Mouse (Mus musculus) liver, embryonic 12.5 days (tissue): Measurements from ENCODE around the gene Ltbp3. TPM values are rescaled to one million over a fixed set of nuclear protein-coding genes. Genes with fewer than 3 reads are reported as not detected.

Experiments used
- ATAC-seq: fragments of 200-750 bp; cut with Nextera tagmentation; 2 replicates; pipeline ENCODE4 v1.8.0; 2017; ENCODE audit warnings: moderate number of reproducible peaks, mild to moderate bottlenecking, moderate library complexity
- H3K27ac ChIP-seq: fragments of 300-500 bp; sonication (generic); 2 replicates; pipeline ENCODE4 v1.5.1; 2016; ENCODE audit warnings: mild to moderate bottlenecking
- H3K27me3 ChIP-seq: fragments of 300-500 bp; sonication (generic); replicated peaks from 2 replicates; pipeline ENCODE4 v1.6.1; 2016; ENCODE audit warnings: mild to moderate bottlenecking, moderate library complexity
- H3K36me3 ChIP-seq: fragments of 300-500 bp; sonication (generic); 2 replicates; pipeline ENCODE4 v1.6.1; 2016; ENCODE audit warnings: mild to moderate bottlenecking, moderate library complexity
- H3K4me1 ChIP-seq: fragments of 300-500 bp; sonication (generic); 2 replicates; pipeline ENCODE4 v1.6.1; 2016
- H3K4me2 ChIP-seq: fragments of 300-500 bp; sonication (generic); 2 replicates; pipeline ENCODE4 v1.6.1; 2016; ENCODE audit warnings: mild to moderate bottlenecking, moderate library complexity
- H3K4me3 ChIP-seq: fragments of 300-500 bp; sonication (generic); 2 replicates; pipeline ENCODE4 v1.5.1; 2016; ENCODE audit warnings: mild to moderate bottlenecking, moderate library complexity
- H3K9ac ChIP-seq: fragments of 300-500 bp; sonication (generic); 2 replicates; pipeline ENCODE4 v1.6.1; 2016; ENCODE audit warnings: mild to moderate bottlenecking, moderate library complexity
- H3K9me3 ChIP-seq: fragments of 300-500 bp; sonication (generic); replicated peaks from 2 replicates; pipeline ENCODE4 v1.6.1; 2016; ENCODE audit warnings: mild to moderate bottlenecking, moderate library complexity
- WGBS: fragments of 180-500 bp; shearing (Covaris S2); methylation state at CpG from one replicate; pipeline ENCODE4 v1.1.7; 2016; ENCODE audit not compliant: insufficient replicate concordance; 5-methylcytosine and 5-hydroxymethylcytosine counted together
- polyA plus RNA-seq: library from polyadenylated mRNA; unstranded; fragments of >200 nt; fragmentation: Nextera tagmentation; extraction: Ambion mirVana; gene quantifications from 2 replicates; pipeline ENCODE4 v1.2.1, GENCODE M21; 2016

Ltbp3 gene
- polyA plus RNA-seq, 1 experiment from 2014 or later = 3.8 TPM

GRCm38 (mm10) chr19:5742241-5742641 lies 1.5 kb downstream of the Ltbp3 start:
- 8% methylated on average over 32 of the region's 32 CpGs for WGBS
- no peak overlapping the region for H3K27ac ChIP-seq
- H3K4me1 ChIP-seq = peaks cover 43% of the 10 kb centered on the region
- peak overlapping the region; percentile 62 for H3K9ac ChIP-seq
- peak overlapping the region; percentile 54 for H3K4me3 ChIP-seq
- ATAC-seq = no peak
- H3K27me3 ChIP-seq = peaks cover 97% of the 10 kb centered on the region
- H3K36me3 ChIP-seq = no peaks in the 10 kb centered on the region
- H3K4me2 ChIP-seq = peak overlapping the region; percentile 69
- H3K9me3 ChIP-seq = no peaks in the 10 kb centered on the region

DNA sequence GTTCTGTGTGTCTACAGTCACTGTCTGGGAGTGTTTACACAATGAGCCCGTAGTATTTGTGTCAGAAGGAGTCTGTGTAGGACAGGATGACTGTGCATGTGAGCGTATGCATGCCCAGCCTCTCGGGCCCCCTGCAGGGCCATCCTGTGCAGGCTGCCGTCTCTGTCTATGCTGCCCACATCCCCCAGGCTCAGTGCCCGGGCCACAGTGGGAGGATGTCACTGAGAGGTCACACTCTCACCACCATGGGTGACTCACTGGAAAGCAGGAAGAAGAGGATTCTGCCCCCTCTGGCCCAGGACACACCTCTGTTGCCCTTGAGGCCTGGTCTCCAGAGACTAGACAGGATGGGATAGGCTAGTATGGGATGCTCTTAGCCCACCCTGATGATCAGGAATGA lies 2.9 kb downstream of the Ltbp3 start:
- Histone ChIP-seq H3K4me2 (no peak overlapping the region), H3K27me3 (peaks cover 100% of the 10 kb centered on the region), H3K9ac (no peak overlapping the region), H3K4me1 (peaks cover 47% of the 10 kb centered on the region), H3K36me3 (no peaks in the 10 kb centered on the region), H3K4me3 (no peak overlapping the region), H3K9me3 (no peaks in the 10 kb centered on the region), H3K27ac (no peak overlapping the region)
- ATAC-seq = no peak
- WGBS = 51% methylated on average over 5 of the region's 5 CpGs

- H3K4me1 ChIP-seq = peaks cover 48% of the 10 kb centered on the region
- H3K4me3 ChIP-seq = peak overlapping the region; percentile 24; the same call in 1 of the 2 replicates
- peaks cover 100% of the 10 kb centered on the region for H3K27me3 ChIP-seq
- no peaks in the 10 kb centered on the region for H3K9me3 ChIP-seq
- no peak for ATAC-seq
- H3K4me2 ChIP-seq = peak overlapping the region; percentile 54
- H3K9ac ChIP-seq = 0 out of 2 replicates have a peak overlapping the region, but pooled peaks have one; percentile 33
- H3K36me3 ChIP-seq = no peaks in the 10 kb centered on the region
- WGBS = 10% methylated on average over 36 of the region's 36 CpGs
- H3K27ac ChIP-seq = no peak overlapping the region
These were observed 5.3 kb downstream of the Ltbp3 start for GRCm38 (mm10) chr19:5745756-5746710.

- peak; percentile 62 for ATAC-seq
- Histone ChIP-seq H3K9me3 (no peaks in the 10 kb centered on the region), H3K4me3 (no peak overlapping the region), H3K36me3 (no peaks in the 10 kb centered on the region), H3K9ac (no peak overlapping the region), H3K27me3 (peaks cover 100% of the 10 kb centered on the region), H3K27ac (no peak overlapping the region), H3K4me1 (peaks cover 48% of the 10 kb centered on the region), H3K4me2 (peak overlapping the region; percentile 54; the same call in 1 of the 2 replicates)
- 31% methylated on average over 12 of the region's 12 CpGs for WGBS
These were observed 6.2 kb downstream of the Ltbp3 start for GRCm38 (mm10) chr19:5746907-5747363.

DNA sequence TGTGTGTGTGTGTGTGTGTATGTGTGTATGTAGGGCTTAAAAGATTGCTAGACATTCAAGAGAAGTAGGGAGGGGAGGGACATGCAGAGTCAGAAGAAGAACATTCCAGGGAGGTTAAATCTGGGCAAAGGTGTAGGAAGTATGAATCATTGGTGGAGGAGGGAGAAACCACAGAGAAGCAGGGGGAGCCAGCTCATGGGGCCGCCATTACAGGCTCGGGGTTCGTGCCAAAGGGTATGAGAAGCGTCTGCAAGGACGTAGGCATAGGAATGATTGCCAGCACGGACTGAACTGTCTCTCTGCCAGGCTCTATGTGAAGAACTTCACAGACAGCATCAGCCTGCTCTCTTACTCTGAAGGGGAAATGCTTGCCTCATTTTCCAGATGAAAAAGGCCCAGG lies 8.8 kb downstream of the Ltbp3 start:
- no peak overlapping the region for H3K4me3 ChIP-seq
- peaks cover 100% of the 10 kb centered on the region for H3K27me3 ChIP-seq
- 60% methylated on average over 6 of the region's 6 CpGs for WGBS
- no peaks in the 10 kb centered on the region for H3K36me3 ChIP-seq
- no peak overlapping the region for H3K9ac ChIP-seq
- H3K4me2 ChIP-seq = no peak overlapping the region
- no peak for ATAC-seq
- H3K9me3 ChIP-seq = no peaks in the 10 kb centered on the region
- H3K27ac ChIP-seq = no peak overlapping the region
- H3K4me1 ChIP-seq = peaks cover 38% of the 10 kb centered on the region

DNA sequence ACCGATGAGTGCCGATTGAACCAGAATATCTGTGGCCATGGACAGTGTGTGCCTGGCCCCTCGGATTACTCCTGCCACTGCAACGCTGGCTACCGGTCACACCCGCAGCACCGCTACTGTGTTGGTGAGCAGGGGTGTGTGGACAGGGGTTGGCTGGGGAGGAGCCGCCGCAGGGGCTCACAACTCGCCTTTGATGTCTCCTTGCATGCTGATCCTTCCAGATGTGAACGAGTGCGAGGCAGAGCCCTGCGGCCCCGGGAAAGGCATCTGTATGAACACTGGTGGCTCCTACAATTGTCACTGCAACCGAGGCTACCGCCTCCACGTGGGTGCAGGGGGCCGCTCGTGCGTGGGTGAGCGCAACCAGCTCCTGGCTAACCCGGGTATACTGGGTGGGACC lies 10.2 kb downstream of the Ltbp3 start:
- H3K27me3 ChIP-seq = peaks cover 100% of the 10 kb centered on the region
- H3K36me3 ChIP-seq = no peaks in the 10 kb centered on the region
- no peak for ATAC-seq

DNA sequence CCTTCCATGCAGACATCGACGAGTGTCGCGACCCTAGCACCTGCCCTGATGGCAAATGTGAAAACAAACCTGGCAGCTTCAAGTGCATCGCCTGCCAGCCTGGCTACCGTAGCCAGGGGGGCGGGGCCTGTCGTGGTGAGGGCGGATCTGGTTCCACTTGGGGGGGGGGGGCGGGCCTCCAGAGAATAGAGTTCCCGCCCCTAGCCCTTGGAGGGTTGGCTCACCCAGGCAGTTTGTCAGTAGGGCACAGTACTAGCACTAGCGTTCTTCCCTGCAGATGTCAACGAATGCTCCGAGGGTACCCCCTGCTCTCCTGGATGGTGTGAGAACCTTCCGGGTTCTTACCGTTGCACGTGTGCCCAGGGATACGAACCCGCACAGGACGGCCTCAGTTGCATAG lies 11.0 kb downstream of the Ltbp3 start:
- Histone ChIP-seq H3K27ac (no peak overlapping the region), H3K9me3 (no peaks in the 10 kb centered on the region), H3K4me3 (no peak overlapping the region), H3K27me3 (peaks cover 100% of the 10 kb centered on the region), H3K9ac (no peak overlapping the region), H3K4me1 (peaks cover 29% of the 10 kb centered on the region), H3K36me3 (no peaks in the 10 kb centered on the region), H3K4me2 (peak overlapping the region; percentile 33)
- ATAC-seq = peak; percentile 25; the same call in 1 of the 2 replicates
- WGBS = 7% methylated on average over 20 of the region's 20 CpGs

More for the DNA sequence above, 10.2 kb downstream of the Ltbp3 start:
- H3K9me3 ChIP-seq = no peaks in the 10 kb centered on the region
- no peak overlapping the region for H3K9ac ChIP-seq
- no peak overlapping the region for H3K4me3 ChIP-seq
- H3K27ac ChIP-seq = no peak overlapping the region
- H3K4me2 ChIP-seq = no peak overlapping the region
- H3K4me1 ChIP-seq = peaks cover 31% of the 10 kb centered on the region
- 13% methylated on average over 22 of the region's 22 CpGs for WGBS

DNA sequence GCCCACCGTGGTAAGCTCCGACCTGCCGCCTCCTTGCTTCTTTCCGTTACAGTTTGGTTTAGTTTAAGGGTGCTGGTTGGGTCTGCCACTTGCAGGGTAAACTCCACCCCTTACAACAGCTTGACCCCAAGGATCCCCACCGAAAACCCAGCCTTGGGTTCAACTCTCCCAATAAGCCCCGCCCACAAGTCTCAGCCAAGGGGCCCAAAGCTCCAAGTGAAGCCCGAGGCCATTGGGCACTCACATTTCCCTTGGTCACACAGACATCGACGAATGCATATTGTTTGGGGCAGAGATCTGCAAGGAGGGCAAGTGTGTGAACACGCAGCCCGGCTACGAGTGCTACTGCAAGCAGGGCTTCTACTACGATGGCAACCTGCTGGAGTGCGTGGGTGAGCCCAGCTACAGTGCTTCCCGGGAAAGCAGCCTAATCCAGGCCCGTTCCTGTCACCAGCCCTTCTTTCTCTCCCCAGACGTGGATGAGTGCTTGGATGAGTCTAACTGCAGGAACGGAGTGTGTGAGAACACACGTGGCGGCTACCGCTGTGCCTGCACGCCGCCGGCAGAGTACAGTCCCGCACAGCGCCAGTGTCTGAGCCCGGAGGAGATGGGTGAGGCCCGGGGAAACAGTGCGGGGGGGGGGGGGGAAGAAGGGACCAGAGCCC lies 15.7 kb downstream of the Ltbp3 start:
- Histone ChIP-seq H3K36me3 (peaks cover 44% of the 10 kb centered on the region), H3K27ac (no peak overlapping the region), H3K4me2 (peak overlapping the region; percentile 54), H3K9ac (peak overlapping the region; percentile 49), H3K9me3 (no peaks in the 10 kb centered on the region), H3K4me1 (peaks cover 21% of the 10 kb centered on the region), H3K27me3 (peaks cover 76% of the 10 kb centered on the region), H3K4me3 (peak overlapping the region; percentile 16; the same call in 1 of the 2 replicates)
- WGBS = 26% methylated on average over 28 of the region's 29 CpGs
- no peak for ATAC-seq

- no peaks in the 10 kb centered on the region for H3K9me3 ChIP-seq
- no peak overlapping the region for H3K27ac ChIP-seq
- peak overlapping the region; percentile 16; the same call in 1 of the 2 replicates for H3K4me3 ChIP-seq
- ATAC-seq = no peak
- H3K27me3 ChIP-seq = peaks cover 70% of the 10 kb centered on the region
- peaks cover 14% of the 10 kb centered on the region for H3K4me1 ChIP-seq
- 30% methylated on average over 36 of the region's 36 CpGs for WGBS
- H3K36me3 ChIP-seq = peaks cover 51% of the 10 kb centered on the region
- H3K4me2 ChIP-seq = peak overlapping the region; percentile 54
- H3K9ac ChIP-seq = peak overlapping the region; percentile 49
These were observed 16.4 kb downstream of the Ltbp3 start for GRCm38 (mm10) chr19:5756991-5757636.

GRCm38 (mm10) chr19:5758878-5759403 lies 18.2 kb downstream of the Ltbp3 start:
- 79% methylated on average over 14 of the region's 14 CpGs for WGBS
- no peak for ATAC-seq
- no peak overlapping the region for H3K4me2 ChIP-seq
- H3K36me3 ChIP-seq = peaks cover 66% of the 10 kb centered on the region
- no peak overlapping the region for H3K4me3 ChIP-seq
- H3K4me1 ChIP-seq = peaks cover 14% of the 10 kb centered on the region
- no peaks in the 10 kb centered on the region for H3K9me3 ChIP-seq
- no peak overlapping the region for H3K27ac ChIP-seq
- no peak overlapping the region for H3K9ac ChIP-seq
- H3K27me3 ChIP-seq = peaks cover 52% of the 10 kb centered on the region

DNA sequence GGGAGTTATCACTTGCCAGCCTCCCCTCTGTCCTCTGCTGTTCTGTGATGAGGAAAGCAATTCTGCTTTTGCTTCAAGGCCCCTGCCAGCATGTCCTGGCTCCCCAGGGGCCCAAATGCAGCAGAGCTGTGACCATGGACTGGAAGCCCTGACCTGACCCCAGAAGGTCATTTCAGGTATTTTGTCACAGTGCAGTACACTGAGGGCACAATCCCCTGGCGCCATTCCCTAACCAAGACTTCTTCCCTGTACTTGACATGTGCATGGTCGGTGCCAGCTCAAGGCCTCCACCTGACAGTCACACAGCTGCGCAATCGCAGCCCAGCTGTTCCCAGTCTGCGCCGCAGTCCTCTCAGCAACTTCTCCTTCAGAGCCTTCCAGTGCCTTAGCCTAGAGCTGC lies 22.5 kb downstream of the Ltbp3 start:
- Histone ChIP-seq H3K36me3 (peaks cover 97% of the 10 kb centered on the region), H3K27ac (no peak overlapping the region), H3K27me3 (peaks cover 9% of the 10 kb centered on the region), H3K4me3 (no peak overlapping the region), H3K4me2 (no peak overlapping the region), H3K9ac (no peak overlapping the region), H3K9me3 (no peaks in the 10 kb centered on the region), H3K4me1 (no peaks in the 10 kb centered on the region)
- no peak for ATAC-seq
- 93% methylated on average over 6 of the region's 6 CpGs for WGBS
